Mouse (Mus musculus): ENCODE results near the gene Pdk2. TPM values are rescaled to one million over a fixed set of nuclear protein-coding genes. Genes with fewer than 3 reads are reported as not detected.

Gene Pdk2
- polyA plus RNA-seq, 1 experiment from 2014 or later: 94.7 TPM

- Histone ChIP-seq H3K4me1 (replicated peaks; ENCODE audit: insufficient read depth, low read length) (peaks cover 34% of the 10 kb centered on the region), H3K27ac (no peak overlapping the region)
- ATAC-seq (replicated peaks; ENCODE audit: low FRiP score, low read depth): no peak
Observed at GRCm38 (mm10) chr11:95084811-95085382, 43.7 kb upstream of the Pdk2 start.

GRCm38 (mm10) chr11:95084175-95084574 lies 43.0 kb upstream of the Pdk2 start:
- WGBS: 48% methylated on average over 4 of the region's 4 CpGs
- no peak overlapping the region for H3K27ac ChIP-seq
- H3K27me3 ChIP-seq (ENCODE audit: insufficient read depth, low read length): no peaks in the 10 kb centered on the region
- H3K9ac ChIP-seq (ENCODE audit: low read depth, low read length): no peak overlapping the region
- no peaks in the 10 kb centered on the region for H3K9me3 ChIP-seq (replicated peaks; ENCODE audit: low read length)
- no peak overlapping the region for H3K4me3 ChIP-seq (replicated peaks; ENCODE audit: low read depth, low read length)
- no peak for DNase-seq (ENCODE audit: low spot score)
- ATAC-seq (replicated peaks; ENCODE audit: low FRiP score, low read depth): no peak
- H3K36me3 ChIP-seq (ENCODE audit: insufficient read depth, low read length): no peaks in the 10 kb centered on the region
- no peak for TF ChIP-seq CTCF (IDR thresholded peaks at IDR 0.05; ENCODE audit: low read depth)
- H3K4me1 ChIP-seq (replicated peaks; ENCODE audit: insufficient read depth, low read length): peaks cover 39% of the 10 kb centered on the region
- no peak overlapping the region for H3K4me2 ChIP-seq (ENCODE audit: low read length)

More at GRCm38 (mm10) chr11:95084811-95085382, 43.7 kb upstream of the Pdk2 start:
- DNase-seq (ENCODE audit: low spot score): no peak
- no peak for TF ChIP-seq CTCF (IDR thresholded peaks at IDR 0.05; ENCODE audit: low read depth)
- Histone ChIP-seq H3K9me3 (replicated peaks; ENCODE audit: low read length) (no peaks in the 10 kb centered on the region), H3K4me2 (ENCODE audit: low read length) (no peak overlapping the region), H3K36me3 (ENCODE audit: insufficient read depth, low read length) (no peaks in the 10 kb centered on the region), H3K4me3 (replicated peaks; ENCODE audit: low read depth, low read length) (no peak overlapping the region), H3K27me3 (ENCODE audit: insufficient read depth, low read length) (no peaks in the 10 kb centered on the region), H3K9ac (ENCODE audit: low read depth, low read length) (no peak overlapping the region)
- 42% methylated on average over 5 of the region's 5 CpGs for WGBS

GRCm38 (mm10) chr11:95082896-95083295 lies 41.7 kb upstream of the Pdk2 start:
- no peak overlapping the region for H3K9ac ChIP-seq (ENCODE audit: low read depth, low read length)
- peaks cover 38% of the 10 kb centered on the region for H3K4me1 ChIP-seq (replicated peaks; ENCODE audit: insufficient read depth, low read length)
- H3K36me3 ChIP-seq (ENCODE audit: insufficient read depth, low read length): no peaks in the 10 kb centered on the region
- H3K27ac ChIP-seq: no peak overlapping the region
- ATAC-seq (replicated peaks; ENCODE audit: low FRiP score, low read depth) (no peak), DNase-seq (ENCODE audit: low spot score) (no peak)
- WGBS: 74% methylated on average over 7 of the region's 7 CpGs
- H3K4me2 ChIP-seq (ENCODE audit: low read length): no peak overlapping the region
- no peaks in the 10 kb centered on the region for H3K9me3 ChIP-seq (replicated peaks; ENCODE audit: low read length)
- H3K4me3 ChIP-seq (replicated peaks; ENCODE audit: low read depth, low read length): no peak overlapping the region
- no peaks in the 10 kb centered on the region for H3K27me3 ChIP-seq (ENCODE audit: insufficient read depth, low read length)
- no peak for TF ChIP-seq CTCF (IDR thresholded peaks at IDR 0.05; ENCODE audit: low read depth)

GRCm38 (mm10) chr11:95080783-95081182 lies 39.6 kb upstream of the Pdk2 start:
- no peak overlapping the region for H3K9ac ChIP-seq (ENCODE audit: low read depth, low read length)
- WGBS: 32% methylated on average over 6 of the region's 6 CpGs
- H3K4me3 ChIP-seq (replicated peaks; ENCODE audit: low read depth, low read length): no peak overlapping the region
- ATAC-seq (replicated peaks; ENCODE audit: low FRiP score, low read depth): no peak
- H3K4me1 ChIP-seq (replicated peaks; ENCODE audit: insufficient read depth, low read length): peaks cover 34% of the 10 kb centered on the region
- H3K9me3 ChIP-seq (replicated peaks; ENCODE audit: low read length): no peaks in the 10 kb centered on the region
- peak; percentile 64 for DNase-seq (ENCODE audit: low spot score)
- TF ChIP-seq CTCF (IDR thresholded peaks at IDR 0.05; ENCODE audit: low read depth): no peak
- H3K36me3 ChIP-seq (ENCODE audit: insufficient read depth, low read length): no peaks in the 10 kb centered on the region
- no peak overlapping the region for H3K4me2 ChIP-seq (ENCODE audit: low read length)
- no peaks in the 10 kb centered on the region for H3K27me3 ChIP-seq (ENCODE audit: insufficient read depth, low read length)
- H3K27ac ChIP-seq: 0 out of 2 replicates have a peak overlapping the region, but pooled peaks have one; percentile 5

- DNase-seq (ENCODE audit: low spot score) (no peak), ATAC-seq (replicated peaks; ENCODE audit: low FRiP score, low read depth) (no peak)
- Histone ChIP-seq H3K27me3 (ENCODE audit: insufficient read depth, low read length) (no peaks in the 10 kb centered on the region), H3K4me2 (ENCODE audit: low read length) (no peak overlapping the region), H3K4me1 (replicated peaks; ENCODE audit: insufficient read depth, low read length) (peaks cover 43% of the 10 kb centered on the region), H3K9me3 (replicated peaks; ENCODE audit: low read length) (no peaks in the 10 kb centered on the region), H3K27ac (peak overlapping the region; percentile 32; the same call in 1 of the 2 replicates), H3K4me3 (replicated peaks; ENCODE audit: low read depth, low read length) (no peak overlapping the region), H3K36me3 (ENCODE audit: insufficient read depth, low read length) (no peaks in the 10 kb centered on the region), H3K9ac (ENCODE audit: low read depth, low read length) (no peak overlapping the region)
- TF ChIP-seq CTCF (IDR thresholded peaks at IDR 0.05; ENCODE audit: low read depth): no peak
- WGBS: 60% methylated on average over 6 of the region's 6 CpGs
Observed at GRCm38 (mm10) chr11:95079256-95079875, 38.2 kb upstream of the Pdk2 start.

GRCm38 (mm10) chr11:95077956-95078355 lies 36.8 kb upstream of the Pdk2 start:
- H3K9ac ChIP-seq (ENCODE audit: low read depth, low read length): no peak overlapping the region
- no peaks in the 10 kb centered on the region for H3K27me3 ChIP-seq (ENCODE audit: insufficient read depth, low read length)
- WGBS: 47% methylated on average over 7 of the region's 7 CpGs
- H3K9me3 ChIP-seq (replicated peaks; ENCODE audit: low read length): no peaks in the 10 kb centered on the region
- H3K4me3 ChIP-seq (replicated peaks; ENCODE audit: low read depth, low read length): no peak overlapping the region
- H3K27ac ChIP-seq: no peak overlapping the region
- no peak for DNase-seq (ENCODE audit: low spot score)
- H3K4me2 ChIP-seq (ENCODE audit: low read length): peak overlapping the region; percentile 89; the same call in 1 of the 2 replicates
- no peak for ATAC-seq (replicated peaks; ENCODE audit: low FRiP score, low read depth)
- H3K36me3 ChIP-seq (ENCODE audit: insufficient read depth, low read length): no peaks in the 10 kb centered on the region
- peaks cover 51% of the 10 kb centered on the region for H3K4me1 ChIP-seq (replicated peaks; ENCODE audit: insufficient read depth, low read length)
- TF ChIP-seq CTCF (IDR thresholded peaks at IDR 0.05; ENCODE audit: low read depth): no peak

All from kidney, postnatal 0 days (tissue).